Mouse (Mus musculus) E14TG2a.4 (cell line): Measurements from ENCODE around the gene Ddx23.

Experiments
- CTCF ChIP-seq: conservative IDR thresholded peaks from 2 replicates; pipeline ENCODE4 v1.5.1; 2014; ENCODE audit warnings: low read length
- NANOG ChIP-seq: IDR thresholded peaks from 2 replicates; pipeline ENCODE4 v1.6.1; 2014; ENCODE audit warnings: borderline replicate concordance, low read length, mixed read lengths
- POU5F1 ChIP-seq: IDR thresholded peaks from 2 replicates; pipeline ENCODE4 v1.6.1; 2014; ENCODE audit warnings: low read length, borderline replicate concordance

- no peak for TF ChIP-seq CTCF
- no peak for TF ChIP-seq NANOG
- no peak for TF ChIP-seq POU5F1
These were observed 9.9 kb upstream of the Ddx23 start for GRCm38 (mm10) chr15:98672592-98672991.
